Mouse (Mus musculus) hindbrain, embryonic 16.5 days (tissue): Measurements from ENCODE around the gene Slc44a2. TPM values are rescaled to one million over a fixed set of nuclear protein-coding genes. Genes with fewer than 3 reads are reported as not detected.

Source experiments
- ATAC-seq: fragments of 200-750 bp; cut with Nextera tagmentation; 2 replicates; pipeline ENCODE4 v1.8.0; 2017; ENCODE audit warnings: moderate TSS enrichment, moderate library complexity
- H3K27ac ChIP-seq: fragments of 300-500 bp; sonication (generic); 2 replicates; pipeline ENCODE4 v1.5.1; 2014; ENCODE audit warnings: low read depth, mild to moderate bottlenecking, control low read depth, low read length, moderate library complexity
- H3K27me3 ChIP-seq: fragments of 300-500 bp; sonication (generic); replicated peaks from 2 replicates; pipeline ENCODE4 v1.6.1; 2014; ENCODE audit warnings: low read length; ENCODE audit not compliant: control insufficient read depth, insufficient read depth
- H3K36me3 ChIP-seq: fragments of 300-500 bp; sonication (generic); 2 replicates; pipeline ENCODE4 v1.6.1; 2014; ENCODE audit warnings: mild to moderate bottlenecking, low read length, moderate library complexity, mixed read lengths; ENCODE audit not compliant: control insufficient read depth, insufficient read depth
- H3K4me1 ChIP-seq: fragments of 300-500 bp; sonication (generic); 2 replicates; pipeline ENCODE4 v1.6.1; 2014; ENCODE audit warnings: low read depth, low read length; ENCODE audit not compliant: control insufficient read depth, insufficient read depth
- H3K4me2 ChIP-seq: fragments of 300-500 bp; sonication (generic); 2 replicates; pipeline ENCODE4 v1.6.1; 2014; ENCODE audit warnings: mild to moderate bottlenecking, low read length, control low read depth, moderate library complexity
- H3K4me3 ChIP-seq: fragments of 300-500 bp; sonication (generic); 2 replicates; pipeline ENCODE4 v1.5.1; 2014; ENCODE audit warnings: mild to moderate bottlenecking, low read length, control low read depth, moderate library complexity
- H3K9ac ChIP-seq: fragments of 300-500 bp; sonication (generic); 2 replicates; pipeline ENCODE4 v1.6.1; 2014; ENCODE audit warnings: low read depth, mild to moderate bottlenecking, control low read depth, low read length, moderate library complexity
- H3K9me3 ChIP-seq: fragments of 300-500 bp; sonication (generic); 2 replicates; pipeline ENCODE4 v1.6.1; 2014; ENCODE audit warnings: mild to moderate bottlenecking, low read length, moderate library complexity; ENCODE audit not compliant: control insufficient read depth
- WGBS: fragments of 180-500 bp; shearing (Covaris S2); extraction: QIAGEN DNeasy Blood & Tissue Kit; methylation state at CpG from one replicate; pipeline ENCODE4 v1.1.7; 2014; 5-methylcytosine and 5-hydroxymethylcytosine counted together
- polyA plus RNA-seq: library from polyadenylated mRNA; unstranded; fragments of >200 nt; fragmentation: Nextera tagmentation; extraction: Ambion mirVana; gene quantifications from 2 replicates; pipeline ENCODE4 v1.2.1, GENCODE M21; 2015

Slc44a2 gene
- polyA plus RNA-seq, 1 experiment from 2014 or later, result 63.9 TPM

DNA sequence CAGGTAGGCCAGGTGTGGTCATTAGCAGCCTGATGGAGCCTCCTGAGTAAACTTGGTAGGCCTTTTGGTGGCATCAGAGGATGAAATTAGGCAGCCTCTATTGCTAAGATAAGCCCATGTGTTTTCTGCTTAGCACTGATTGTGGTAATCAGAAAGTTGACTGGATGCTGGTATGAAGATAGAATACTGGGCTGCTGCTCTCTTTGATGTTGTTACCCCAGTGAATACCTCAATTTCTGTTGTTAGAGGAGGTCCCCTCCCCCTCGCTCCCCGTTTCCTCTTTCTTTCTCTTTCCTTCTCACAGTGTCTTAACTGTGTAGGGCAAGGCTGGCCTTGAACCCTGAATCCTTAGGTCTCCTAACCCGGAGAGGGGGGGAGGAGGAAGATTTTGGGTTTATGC, 58.7 kb downstream of the Slc44a2 start:
- no peak for ATAC-seq
- H3K36me3 ChIP-seq, result no peaks in the 10 kb centered on the region
- 91% methylated on average over 3 of the region's 3 CpGs for WGBS

GRCm38 (mm10) chr9:21380868-21381267, 60.4 kb downstream of the Slc44a2 start:
- no peak overlapping the region for H3K4me2 ChIP-seq
- no peak overlapping the region for H3K27ac ChIP-seq
- H3K27me3 ChIP-seq, result no peaks in the 10 kb centered on the region
- no peaks in the 10 kb centered on the region for H3K36me3 ChIP-seq
- no peak for ATAC-seq
- no peaks in the 10 kb centered on the region for H3K9me3 ChIP-seq
- peaks cover 5% of the 10 kb centered on the region for H3K4me1 ChIP-seq
- H3K9ac ChIP-seq, result no peak overlapping the region
- no peak overlapping the region for H3K4me3 ChIP-seq

More for the DNA sequence above, 58.7 kb downstream of the Slc44a2 start:
- H3K27ac ChIP-seq, result no peak overlapping the region
- no peak overlapping the region for H3K4me3 ChIP-seq
- H3K9ac ChIP-seq, result no peak overlapping the region
- no peaks in the 10 kb centered on the region for H3K9me3 ChIP-seq
- H3K27me3 ChIP-seq, result no peaks in the 10 kb centered on the region
- H3K4me1 ChIP-seq, result peaks cover 5% of the 10 kb centered on the region
- H3K4me2 ChIP-seq, result no peak overlapping the region

DNA sequence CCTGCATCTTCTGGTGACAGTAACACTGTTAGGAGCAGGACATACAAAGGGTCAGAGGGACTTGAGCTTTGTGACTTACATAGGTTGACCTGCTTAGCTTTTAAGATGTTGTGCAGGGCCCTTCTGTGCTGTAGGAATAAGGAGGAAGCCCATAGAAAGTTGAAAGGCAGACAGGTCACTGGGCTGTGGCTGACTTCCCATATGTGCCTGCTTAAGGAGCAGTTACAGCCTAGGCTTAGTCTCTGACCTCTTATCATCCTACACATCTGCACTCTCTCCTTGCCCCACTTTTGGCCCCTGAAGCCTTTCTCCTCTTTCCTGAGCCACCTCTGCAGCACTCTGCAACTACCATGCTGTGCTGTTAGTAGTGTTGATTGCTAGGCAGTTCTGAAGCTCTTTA, 63.5 kb downstream of the Slc44a2 start:
- H3K4me1 ChIP-seq, result peaks cover 3% of the 10 kb centered on the region
- no peak overlapping the region for H3K9ac ChIP-seq
- no peak for ATAC-seq
- no peak overlapping the region for H3K4me3 ChIP-seq
- peaks cover 4% of the 10 kb centered on the region for H3K36me3 ChIP-seq
- H3K4me2 ChIP-seq, result no peak overlapping the region
- no peak overlapping the region for H3K27ac ChIP-seq
- no peaks in the 10 kb centered on the region for H3K9me3 ChIP-seq
- no peaks in the 10 kb centered on the region for H3K27me3 ChIP-seq

DNA sequence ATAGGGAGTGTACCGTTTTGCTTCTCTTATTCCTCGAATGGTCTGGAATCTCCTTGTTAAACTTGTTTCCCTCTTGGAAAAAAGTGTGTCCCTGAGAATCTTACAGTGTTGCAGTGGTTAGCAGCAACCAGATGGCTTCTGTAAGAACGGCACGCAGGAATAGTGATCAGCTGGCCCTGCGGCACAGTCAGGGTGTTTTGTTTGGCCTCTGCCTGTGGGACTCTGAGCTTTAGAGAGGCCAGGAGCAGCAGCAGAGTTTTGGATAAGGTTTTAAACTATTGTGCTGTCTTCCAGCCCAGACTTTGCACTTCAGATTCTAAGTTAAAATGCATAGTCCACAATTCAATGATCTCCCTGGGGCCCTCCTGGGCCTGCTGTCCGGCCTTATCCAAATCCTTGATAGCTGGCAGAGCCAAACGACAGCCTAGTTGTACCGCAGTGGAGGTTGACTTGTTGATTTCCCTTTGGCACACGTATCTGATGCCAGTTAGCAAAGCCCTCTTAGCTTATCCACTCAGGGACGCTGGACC, 72.2 kb downstream of the Slc44a2 start:
- 88% methylated on average over 10 of the region's 10 CpGs for WGBS

GRCm38 (mm10) chr9:21395692-21396091, 75.2 kb downstream of the Slc44a2 start:
- Histone ChIP-seq H3K27me3 (no peaks in the 10 kb centered on the region), H3K4me3 (no peak overlapping the region), H3K4me1 (no peaks in the 10 kb centered on the region), H3K4me2 (no peak overlapping the region), H3K27ac (no peak overlapping the region), H3K9ac (no peak overlapping the region), H3K36me3 (peaks cover 79% of the 10 kb centered on the region), H3K9me3 (no peaks in the 10 kb centered on the region)
- 100% methylated on average over 3 of the region's 3 CpGs for WGBS
- ATAC-seq, result no peak

More for the DNA sequence above, 72.2 kb downstream of the Slc44a2 start:
- Histone ChIP-seq H3K27me3 (no peaks in the 10 kb centered on the region), H3K4me3 (no peak overlapping the region), H3K27ac (no peak overlapping the region), H3K9me3 (no peaks in the 10 kb centered on the region), H3K4me1 (no peaks in the 10 kb centered on the region), H3K36me3 (peaks cover 69% of the 10 kb centered on the region), H3K4me2 (no peak overlapping the region), H3K9ac (no peak overlapping the region)
- ATAC-seq, result no peak

- Histone ChIP-seq H3K4me2 (no peak overlapping the region), H3K27me3 (no peaks in the 10 kb centered on the region), H3K4me1 (no peaks in the 10 kb centered on the region), H3K36me3 (peaks cover 80% of the 10 kb centered on the region), H3K9me3 (no peaks in the 10 kb centered on the region), H3K9ac (no peak overlapping the region), H3K4me3 (no peak overlapping the region), H3K27ac (no peak overlapping the region)
- 94% methylated on average over 3 of the region's 3 CpGs for WGBS
- no peak for ATAC-seq
Measured at GRCm38 (mm10) chr9:21397170-21397569, 76.7 kb downstream of the Slc44a2 start.

GRCm38 (mm10) chr9:21401042-21401441, 80.5 kb downstream of the Slc44a2 start:
- no peak for ATAC-seq
- H3K9ac ChIP-seq, result no peak overlapping the region
- H3K27me3 ChIP-seq, result no peaks in the 10 kb centered on the region
- peaks cover 70% of the 10 kb centered on the region for H3K36me3 ChIP-seq
- no peak overlapping the region for H3K4me3 ChIP-seq
- WGBS, result 95% methylated on average over 9 of the region's 9 CpGs
- H3K4me2 ChIP-seq, result no peak overlapping the region
- no peak overlapping the region for H3K27ac ChIP-seq
- H3K4me1 ChIP-seq, result no peaks in the 10 kb centered on the region
- no peaks in the 10 kb centered on the region for H3K9me3 ChIP-seq

DNA sequence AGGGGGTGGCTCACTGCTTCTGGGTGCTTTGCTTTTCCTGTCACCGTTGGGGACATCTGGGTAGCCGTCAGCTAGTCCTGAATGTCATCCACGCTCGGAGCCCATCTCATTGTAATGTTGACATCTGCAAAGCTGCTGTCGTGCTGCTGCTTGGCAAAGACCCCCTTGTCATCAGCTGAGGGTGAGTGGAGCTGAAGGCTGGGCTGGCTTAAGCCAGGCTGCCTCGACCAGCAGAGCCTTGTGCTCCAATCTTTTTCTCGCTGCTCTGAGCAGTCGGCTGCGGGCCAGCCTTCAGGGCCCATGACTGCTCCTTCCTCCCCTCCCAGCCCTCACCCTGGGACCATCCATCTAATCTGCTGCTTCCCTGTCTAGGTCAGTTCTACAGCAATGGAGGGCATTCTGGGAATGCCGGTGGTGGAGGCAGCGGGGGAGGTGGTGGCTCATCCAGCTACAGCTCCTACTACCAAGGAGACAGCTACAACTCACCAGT, 82.3 kb downstream of the Slc44a2 start:
- peaks cover 70% of the 10 kb centered on the region for H3K36me3 ChIP-seq
- no peak overlapping the region for H3K9ac ChIP-seq
- ATAC-seq, result no peak
- WGBS, result 83% methylated on average over 11 of the region's 11 CpGs
- no peak overlapping the region for H3K27ac ChIP-seq
- H3K4me3 ChIP-seq, result no peak overlapping the region
- no peaks in the 10 kb centered on the region for H3K27me3 ChIP-seq
- no peaks in the 10 kb centered on the region for H3K4me1 ChIP-seq
- no peak overlapping the region for H3K4me2 ChIP-seq
- H3K9me3 ChIP-seq, result no peaks in the 10 kb centered on the region

GRCm38 (mm10) chr9:21403745-21404144, 83.2 kb downstream of the Slc44a2 start:
- 95% methylated on average over 5 of the region's 5 CpGs for WGBS

More at GRCm38 (mm10) chr9:21403745-21404144, 83.2 kb downstream of the Slc44a2 start:
- Histone ChIP-seq H3K9ac (no peak overlapping the region), H3K36me3 (peaks cover 61% of the 10 kb centered on the region), H3K4me3 (no peak overlapping the region), H3K4me2 (no peak overlapping the region), H3K27ac (no peak overlapping the region), H3K27me3 (no peaks in the 10 kb centered on the region), H3K4me1 (no peaks in the 10 kb centered on the region; the same call in 1 of the 2 replicates), H3K9me3 (no peaks in the 10 kb centered on the region)
- no peak for ATAC-seq
